Comparison of ENCODE assay signal across 10 mouse cellular contexts in the genomic region with DNA sequence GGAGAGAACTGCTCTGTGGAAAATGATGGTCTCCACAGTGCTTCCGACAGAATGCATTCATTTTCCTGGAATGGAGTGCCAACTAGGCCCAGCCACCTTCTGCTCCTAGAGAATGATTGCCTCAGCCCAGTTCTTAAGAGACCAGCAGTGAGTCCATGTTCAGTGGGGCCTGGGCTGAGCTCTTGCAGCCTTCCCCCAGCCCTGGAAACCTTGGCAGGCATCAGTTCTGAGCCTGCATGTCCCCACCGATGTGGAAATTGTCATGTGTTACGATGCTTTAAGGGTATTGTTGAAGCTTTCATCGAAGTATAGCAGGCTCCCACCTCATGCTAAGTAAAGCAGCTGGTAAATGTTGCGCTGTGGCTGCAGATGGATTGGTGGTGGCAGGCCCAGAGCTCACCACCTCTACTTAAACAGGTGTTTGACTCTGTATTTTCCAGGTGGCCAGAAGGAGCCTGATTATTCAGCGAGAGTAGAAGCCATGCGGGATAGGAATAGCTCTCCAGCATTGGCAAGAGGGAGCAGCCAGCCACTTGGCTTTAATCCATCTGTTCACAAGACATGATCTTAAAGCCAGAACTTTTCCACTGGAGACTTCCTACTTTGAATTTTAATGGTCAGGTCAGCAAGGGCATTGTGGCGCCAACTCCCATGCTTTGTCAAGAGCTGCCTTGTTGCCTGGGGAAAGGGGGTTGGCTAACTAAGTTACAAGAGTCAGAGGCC.
DNase-seq lines count a peak whose midpoint lies in the region; ATAC-seq lines count a peak whose summit lies in the region.
"Had no signal": no experiment of that assay in that cellular context is flagged by ENCODE, and none has a peak within 500 bp of the region (broad histone marks: within the 10 kb centered on the region; RNA-seq: fewer than 3 reads in every experiment).

No protein-coding gene starts in this region.

- ATAC-seq in granulocyte monocyte progenitor cell, adult 5-6 weeks (replicated peaks; ENCODE audit: poor library complexity, severe bottlenecking), result no peak

- peak; percentile 19 for DNase-seq in adrenal gland, adult 2 months
- no peak for DNase-seq in adrenal gland, postnatal 25 days
- DNase-seq in layer of hippocampus, adult 9-11 months, result peak; percentile 18
- no peak for DNase-seq in layer of hippocampus, postnatal 36 days
- peak; percentile 15 to 16 for DNase-seq in cerebellum, postnatal 36 days
- peak; percentile 14 to 48 for DNase-seq in kidney, postnatal 25 days
- no peak for DNase-seq in thymus, postnatal 10 days (ENCODE audit: low spot score in 2 of 2)
- DNase-seq: embryo, embryonic 11 days; liver had no signal

Comparison
In these comparisons a context has a peak if more than half of its experiments do, and no peak if none do; other contexts are left out.
1. DNase-seq: peak in adrenal gland, adult 2 months (single experiment), layer of hippocampus, adult 9-11 months (single experiment), cerebellum, postnatal 36 days (2 of 2) and kidney, postnatal 25 days (2 of 2); none in adrenal gland, postnatal 25 days (single experiment), layer of hippocampus, postnatal 36 days (0 of 2) and thymus, postnatal 10 days (0 of 2).